Mouse (Mus musculus) myocyte (in vitro differentiated cells): ENCODE measurements at regions not wholly inside any gene's neighbourhood (a gene's known extent, or its start where the extent isn't known, plus 50 kb on each side); places are given as distances from the start of the nearest gene placed in this dataset.

ENCODE experiments used
- H3K27me3 ChIP-seq: one replicate; pipeline ENCODE4 v1.6.1; 2011; ENCODE audit not compliant: control insufficient read depth, insufficient read depth, insufficient read length
- H3K36me3 ChIP-seq: one replicate; pipeline ENCODE4 v1.6.1; 2011; ENCODE audit not compliant: control insufficient read depth, insufficient read depth
- H3K4me2 ChIP-seq: one replicate; pipeline ENCODE4 v1.6.1; 2011; ENCODE audit warnings: low read depth, control low read depth
- H3K4me3 ChIP-seq: one replicate; pipeline ENCODE4 v1.5.1; 2011; ENCODE audit warnings: mild to moderate bottlenecking, control low read depth, moderate library complexity
- H3K79me2 ChIP-seq: one replicate; pipeline ENCODE4 v1.6.1; 2011; ENCODE audit not compliant: control insufficient read depth, insufficient read depth
- H3ac ChIP-seq: one replicate; pipeline ENCODE4 v1.6.1; 2011; ENCODE audit not compliant: control insufficient read depth, insufficient read length
- CEBPB ChIP-seq: IDR thresholded peaks from 2 replicates; pipeline ENCODE4 v1.6.1; 2011; ENCODE audit warnings: mild to moderate bottlenecking, moderate library complexity; ENCODE audit not compliant: poor library complexity, insufficient read depth, severe bottlenecking
- E2F4 ChIP-seq: IDR thresholded peaks from one replicate; pipeline ENCODE4 v1.6.1; 2011; ENCODE audit warnings: mild to moderate bottlenecking, control low read depth, moderate library complexity; ENCODE audit not compliant: insufficient read depth
- MAX ChIP-seq: IDR thresholded peaks from one replicate; pipeline ENCODE4 v1.6.1; 2011; ENCODE audit warnings: low read depth, mild to moderate bottlenecking, control low read depth
- MYOD1 ChIP-seq, 3 experiments: IDR thresholded peaks; one replicate each; pipeline ENCODE4 v1.6.1; 2011; ENCODE audit warnings: control low read depth in 2 of 3, low read depth in 2 of 3, mild to moderate bottlenecking in 2 of 3, moderate library complexity in 1 of 3; ENCODE audit not compliant: insufficient read length in 2 of 3, control insufficient read depth in 1 of 3
- MYOG ChIP-seq, 3 experiments: IDR thresholded peaks; one replicate each; pipeline ENCODE4 v1.6.1; 2011; ENCODE audit warnings: control low read depth in 2 of 3, low read depth in 2 of 3, mild to moderate bottlenecking in 2 of 3; ENCODE audit not compliant: insufficient read length in 2 of 3, control insufficient read depth in 1 of 3, insufficient read depth in 1 of 3
- POLR2A ChIP-seq: IDR thresholded peaks from one replicate; pipeline ENCODE4 v1.6.1; 2011; ENCODE audit warnings: low read depth, mild to moderate bottlenecking, control low read depth, moderate library complexity; ENCODE audit not compliant: insufficient read length
- POLR2AphosphoS2 ChIP-seq: IDR thresholded peaks from one replicate; pipeline ENCODE4 v1.6.1; 2011; ENCODE audit warnings: low read depth, control low read depth; ENCODE audit not compliant: insufficient read length
- REST ChIP-seq: IDR thresholded peaks from one replicate; pipeline ENCODE4 v1.6.1; 2011; ENCODE audit warnings: mild to moderate bottlenecking, control low read depth, moderate library complexity; ENCODE audit not compliant: insufficient read depth, insufficient read length
- SRF ChIP-seq: IDR thresholded peaks from one replicate; pipeline ENCODE4 v1.6.1; 2011; ENCODE audit warnings: low read depth; ENCODE audit not compliant: control insufficient read depth, insufficient read length
- TCF12 ChIP-seq: IDR thresholded peaks from one replicate; pipeline ENCODE4 v1.6.1; 2011; ENCODE audit warnings: mild to moderate bottlenecking, control low read depth; ENCODE audit not compliant: poor library complexity, insufficient read depth, severe bottlenecking
- TCF3 ChIP-seq: IDR thresholded peaks from one replicate; pipeline ENCODE4 v1.6.1; 2011; ENCODE audit warnings: low read depth, control low read depth; ENCODE audit not compliant: insufficient read length
- USF1 ChIP-seq: IDR thresholded peaks from one replicate; pipeline ENCODE4 v1.6.1; 2011; ENCODE audit warnings: low read depth, mild to moderate bottlenecking, control low read depth, moderate library complexity

DNA sequence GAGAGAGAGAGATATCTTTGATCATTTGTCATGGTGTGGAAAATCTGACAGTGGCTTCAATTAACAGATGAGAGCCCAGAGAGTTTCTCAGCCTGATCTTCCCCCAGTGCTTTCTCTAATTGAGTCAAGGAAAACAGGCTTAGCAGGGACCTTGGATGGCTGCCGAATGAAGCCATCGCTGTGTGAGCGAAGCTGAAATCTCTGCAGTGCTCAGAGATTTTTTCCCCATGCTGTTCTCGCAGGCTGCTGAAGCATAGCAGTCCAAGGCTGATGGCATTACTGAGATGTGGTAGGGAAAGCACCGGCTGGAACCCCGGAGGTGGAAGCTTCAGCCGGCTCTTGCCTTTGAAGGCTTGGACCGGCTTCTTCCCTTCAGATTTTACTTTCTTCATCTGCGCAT is 455.1 kb downstream of the Slc4a3 start:
- no peak overlapping the region for H3K4me3 ChIP-seq

DNA sequence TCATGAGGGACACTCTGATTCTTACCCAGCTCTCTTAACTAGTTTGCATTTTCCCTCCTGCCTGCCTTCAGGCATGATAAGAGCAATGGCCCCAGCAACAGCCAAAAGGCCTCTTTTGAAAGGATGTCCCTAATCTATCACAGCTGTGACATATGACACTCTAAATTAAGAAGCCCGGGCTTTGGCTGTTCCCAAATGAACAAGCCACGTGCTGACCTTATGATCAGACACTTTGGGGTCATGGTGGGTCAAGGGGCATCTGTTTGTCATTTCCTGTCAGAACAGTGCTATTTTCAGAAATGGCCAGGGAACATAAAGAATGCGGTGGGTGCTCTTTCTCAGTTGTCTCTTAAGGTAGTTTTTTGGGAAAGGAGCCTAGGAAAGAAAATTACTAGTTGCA is 463.5 kb downstream of the Slc4a3 start:
- H3K36me3 ChIP-seq, result no peaks in the 10 kb centered on the region
- H3K79me2 ChIP-seq, result no peaks in the 10 kb centered on the region
- no peaks in the 10 kb centered on the region for H3K27me3 ChIP-seq
- no peak overlapping the region for H3K4me2 ChIP-seq
- no peak for TF ChIP-seq MAX
- no peak for TF ChIP-seq CEBPB
- TF ChIP-seq POLR2A, result no peak
- no peak for TF ChIP-seq SRF
- TF ChIP-seq MYOG (IDR thresholded peaks at IDR 0.05; ENCODE audit: control insufficient read depth in 1 of 3, insufficient read depth in 1 of 3, insufficient read length in 2 of 3, low read depth in 2 of 3), result no peak
- TF ChIP-seq E2F4, result no peak
- no peak for TF ChIP-seq MYOD1 (IDR thresholded peaks at IDR 0.05; ENCODE audit: control insufficient read depth in 1 of 3, insufficient read length in 2 of 3, low read depth in 2 of 3)
- no peak for TF ChIP-seq POLR2AphosphoS2
- TF ChIP-seq TCF3, result no peak
- no peak for TF ChIP-seq REST
- TF ChIP-seq TCF12, result no peak
- no peak for TF ChIP-seq USF1
- H3K4me3 ChIP-seq, result no peak overlapping the region
- no peak overlapping the region for H3ac ChIP-seq

More for the DNA sequence above, 455.1 kb downstream of the Slc4a3 start:
- no peaks in the 10 kb centered on the region for H3K36me3 ChIP-seq
- no peaks in the 10 kb centered on the region for H3K79me2 ChIP-seq
- TF ChIP-seq MAX (no peak), TCF3 (no peak), E2F4 (no peak), POLR2A (no peak), REST (no peak), POLR2AphosphoS2 (no peak), SRF (no peak), USF1 (no peak), MYOD1 (IDR thresholded peaks at IDR 0.05; ENCODE audit: control insufficient read depth in 1 of 3, insufficient read length in 2 of 3, low read depth in 2 of 3) (no peak), TCF12 (no peak), MYOG (IDR thresholded peaks at IDR 0.05; ENCODE audit: control insufficient read depth in 1 of 3, insufficient read depth in 1 of 3, insufficient read length in 2 of 3, low read depth in 2 of 3) (no peak), CEBPB (no peak)
- H3ac ChIP-seq, result no peak overlapping the region
- H3K4me2 ChIP-seq, result no peak overlapping the region
- H3K27me3 ChIP-seq, result no peaks in the 10 kb centered on the region

DNA sequence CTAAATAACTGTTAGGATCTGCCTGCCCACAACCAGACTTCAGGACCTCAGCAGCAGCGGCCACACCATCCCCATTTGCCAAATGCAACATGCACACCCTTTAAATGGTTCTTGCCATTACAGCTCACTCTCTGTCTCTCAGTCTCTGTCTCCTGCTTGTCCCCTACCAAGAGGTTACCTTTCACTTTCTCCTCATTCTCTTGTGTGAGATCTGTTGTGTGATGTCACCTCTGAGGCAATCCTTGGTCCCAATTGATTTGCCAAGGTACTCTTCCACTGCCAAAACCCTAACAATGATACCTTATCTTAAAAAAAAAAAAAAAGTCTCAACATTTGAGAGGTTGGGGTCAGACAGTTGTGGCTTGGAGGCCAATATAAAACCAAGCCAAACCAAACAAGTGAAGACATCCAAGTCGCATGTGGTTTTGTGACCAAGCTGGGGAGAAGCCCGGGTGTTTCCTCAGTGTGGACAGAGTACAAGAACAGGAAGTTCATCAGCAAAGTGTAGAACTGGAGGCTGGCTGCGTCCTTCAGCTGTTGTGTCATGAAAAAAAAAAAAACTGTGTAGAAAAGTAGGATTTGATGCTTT is 464.2 kb downstream of the Slc4a3 start:
- TF ChIP-seq TCF12, result no peak
- Histone ChIP-seq H3ac (no peak overlapping the region), H3K27me3 (no peaks in the 10 kb centered on the region), H3K4me3 (no peak overlapping the region), H3K79me2 (no peaks in the 10 kb centered on the region), H3K4me2 (no peak overlapping the region), H3K36me3 (no peaks in the 10 kb centered on the region)

DNA sequence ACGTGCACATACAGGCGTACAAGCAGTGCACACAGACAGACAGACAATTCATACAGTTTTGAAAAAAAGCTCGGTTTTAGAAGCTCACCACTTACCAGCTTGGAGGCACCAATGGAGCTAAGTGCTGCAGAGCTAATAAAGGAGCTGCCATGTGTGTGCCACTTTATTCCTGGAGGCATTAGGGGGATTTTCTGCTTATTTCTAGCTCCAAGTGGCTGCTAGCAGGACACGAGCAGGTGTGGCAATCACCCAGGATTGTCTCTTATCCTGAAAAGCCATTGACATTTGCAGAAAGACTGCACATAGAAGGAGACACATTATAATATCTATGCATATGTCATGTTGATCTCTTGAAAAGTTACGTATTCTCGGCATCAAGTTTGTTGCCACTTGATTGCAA is 472.5 kb downstream of the Slc4a3 start:
- H3ac ChIP-seq, result no peak overlapping the region
- TF ChIP-seq CEBPB (no peak), TCF12 (no peak), REST (no peak), MYOG (IDR thresholded peaks at IDR 0.05; ENCODE audit: control insufficient read depth in 1 of 3, insufficient read depth in 1 of 3, insufficient read length in 2 of 3, low read depth in 2 of 3) (no peak), SRF (no peak), E2F4 (no peak), USF1 (no peak), POLR2AphosphoS2 (no peak), TCF3 (no peak), MYOD1 (IDR thresholded peaks at IDR 0.05; ENCODE audit: control insufficient read depth in 1 of 3, insufficient read length in 2 of 3, low read depth in 2 of 3) (no peak), POLR2A (no peak), MAX (no peak)
- no peak overlapping the region for H3K4me3 ChIP-seq
- H3K4me2 ChIP-seq, result no peak overlapping the region
- no peaks in the 10 kb centered on the region for H3K36me3 ChIP-seq
- H3K27me3 ChIP-seq, result no peaks in the 10 kb centered on the region
- no peaks in the 10 kb centered on the region for H3K79me2 ChIP-seq

DNA sequence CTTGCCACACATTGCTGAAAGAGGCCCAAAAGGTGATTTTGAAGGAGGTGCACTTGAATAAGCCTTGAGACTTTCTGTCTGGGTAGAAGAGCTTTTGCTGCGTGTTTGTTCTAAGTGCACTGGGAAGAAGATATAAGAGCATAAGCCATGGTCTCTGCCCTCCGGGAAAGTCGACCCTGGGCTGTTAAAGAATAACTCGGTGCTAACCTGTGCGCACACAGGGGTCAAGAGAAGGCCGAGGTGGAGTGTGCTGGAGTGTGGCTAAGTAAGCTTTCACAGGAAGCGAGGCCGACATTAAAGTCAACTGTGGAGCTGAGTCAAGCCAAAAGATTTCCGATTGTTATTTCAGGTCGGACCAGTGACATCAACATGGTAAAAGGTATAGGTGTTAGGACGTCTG is 473.0 kb downstream of the Slc4a3 start:
- Histone ChIP-seq H3ac (no peak overlapping the region), H3K4me2 (no peak overlapping the region), H3K27me3 (no peaks in the 10 kb centered on the region), H3K79me2 (no peaks in the 10 kb centered on the region), H3K4me3 (no peak overlapping the region), H3K36me3 (no peaks in the 10 kb centered on the region)
- TF ChIP-seq E2F4 (no peak), CEBPB (no peak), REST (no peak), MAX (no peak), USF1 (no peak), MYOG (IDR thresholded peaks at IDR 0.05; ENCODE audit: control insufficient read depth in 1 of 3, insufficient read depth in 1 of 3, insufficient read length in 2 of 3, low read depth in 2 of 3) (no peak)
